Mouse (Mus musculus) lung, postnatal 0 days (tissue): Measurements from ENCODE around the gene Kpnb1. TPM values are rescaled to one million over a fixed set of nuclear protein-coding genes. Genes with fewer than 3 reads are reported as not detected.
A peak's percentile ranks its signal among the peaks of the same experiment; 100 is the strongest.

Experiments
- ATAC-seq: fragments of 200-750 bp; cut with Nextera tagmentation; 2 replicates; pipeline ENCODE4 v1.8.0; 2017; ENCODE audit warnings: moderate library complexity
- DNase-seq: peaks from one replicate; pipeline ENCODE4 v3.0.0-alpha.2; 2016; ENCODE audit warnings: low spot score
- H3K27ac ChIP-seq: fragments of 300-500 bp; sonication (generic); 2 replicates; pipeline ENCODE4 v1.5.1; 2014; ENCODE audit warnings: antibody characterized with exemption, mild to moderate bottlenecking, low read length, mixed read lengths
- H3K27me3 ChIP-seq: fragments of 300-500 bp; sonication (generic); replicated peaks from 2 replicates; pipeline ENCODE4 v1.6.1; 2014; ENCODE audit warnings: low read length, mixed read lengths; ENCODE audit not compliant: insufficient read depth
- H3K36me3 ChIP-seq: fragments of 300-500 bp; sonication (generic); 2 replicates; pipeline ENCODE4 v1.6.1; 2014; ENCODE audit warnings: low read length, mixed read lengths; ENCODE audit not compliant: insufficient read depth
- H3K4me1 ChIP-seq: fragments of 300-500 bp; sonication (generic); 2 replicates; pipeline ENCODE4 v1.6.1; 2014; ENCODE audit warnings: antibody characterized with exemption, low read depth, low read length, mixed read lengths; ENCODE audit not compliant: insufficient read depth
- H3K4me2 ChIP-seq: fragments of 300-500 bp; sonication (generic); replicated peaks from 2 replicates; pipeline ENCODE4 v1.6.1; 2014; ENCODE audit warnings: low read depth, mild to moderate bottlenecking, low read length, moderate library complexity, mixed read lengths
- H3K4me3 ChIP-seq: fragments of 300-500 bp; sonication (generic); 2 replicates; pipeline ENCODE4 v1.5.1; 2014; ENCODE audit warnings: low read depth, low read length
- H3K9ac ChIP-seq: fragments of 300-500 bp; sonication (generic); replicated peaks from 2 replicates; pipeline ENCODE4 v1.6.1; 2014; ENCODE audit warnings: low read depth, mild to moderate bottlenecking
- H3K9me3 ChIP-seq: fragments of 300-500 bp; sonication (generic); 2 replicates; pipeline ENCODE4 v1.6.1; 2016; ENCODE audit warnings: low read length, mixed read lengths
- CTCF ChIP-seq: IDR thresholded peaks from 2 replicates; pipeline ENCODE4 v1.5.1; 2016; ENCODE audit warnings: antibody characterized with exemption, mild to moderate bottlenecking
- EP300 ChIP-seq: IDR thresholded peaks from 2 replicates; pipeline ENCODE4 v1.6.1; 2016; ENCODE audit warnings: antibody characterized with exemption, mild to moderate bottlenecking, control low read depth
- WGBS: fragments of 180-500 bp; shearing (Covaris S2); extraction: QIAGEN DNeasy Blood & Tissue Kit; methylation state at CpG from one replicate; pipeline ENCODE4 v1.1.7; 2014; 5-methylcytosine and 5-hydroxymethylcytosine counted together
- polyA plus RNA-seq: library from polyadenylated mRNA; unstranded; fragments of >200 nt; fragmentation: Nextera tagmentation; extraction: Ambion mirVana; gene quantifications from 2 replicates; pipeline ENCODE4 v1.2.1, GENCODE M21; 2015

Gene Kpnb1
- polyA plus RNA-seq, 1 experiment from 2014 or later: 17.0 TPM

- H3K27me3 ChIP-seq: no peaks in the 10 kb centered on the region
- H3K27ac ChIP-seq: no peak overlapping the region
- H3K4me3 ChIP-seq: no peak overlapping the region
- no peaks in the 10 kb centered on the region for H3K9me3 ChIP-seq
- no peak for ATAC-seq
- no peaks in the 10 kb centered on the region for H3K4me1 ChIP-seq
- TF ChIP-seq EP300 (no peak), CTCF (no peak)
- H3K9ac ChIP-seq: no peak overlapping the region
- 95% methylated on average over 2 of the region's 2 CpGs for WGBS
- H3K4me2 ChIP-seq: no peak overlapping the region
- DNase-seq: no peak
- H3K36me3 ChIP-seq: peaks cover 59% of the 10 kb centered on the region
These were observed 33.9 kb upstream of the Kpnb1 start for GRCm38 (mm10) chr11:97221611-97222010.

GRCm38 (mm10) chr11:97220211-97220610, 32.5 kb upstream of the Kpnb1 start:
- peaks cover 56% of the 10 kb centered on the region for H3K36me3 ChIP-seq
- no peak for DNase-seq
- no peak overlapping the region for H3K4me2 ChIP-seq
- H3K4me1 ChIP-seq: no peaks in the 10 kb centered on the region
- H3K9me3 ChIP-seq: no peaks in the 10 kb centered on the region
- 81% methylated on average over 3 of the region's 3 CpGs for WGBS
- no peak for TF ChIP-seq CTCF
- TF ChIP-seq EP300: no peak
- no peak overlapping the region for H3K4me3 ChIP-seq
- no peak overlapping the region for H3K27ac ChIP-seq
- ATAC-seq: no peak
- H3K9ac ChIP-seq: no peak overlapping the region
- no peaks in the 10 kb centered on the region for H3K27me3 ChIP-seq

- H3K36me3 ChIP-seq: peaks cover 57% of the 10 kb centered on the region
- DNase-seq: no peak
- no peaks in the 10 kb centered on the region for H3K4me1 ChIP-seq
- no peak overlapping the region for H3K4me2 ChIP-seq
- H3K27ac ChIP-seq: no peak overlapping the region
- no peak for ATAC-seq
- H3K27me3 ChIP-seq: no peaks in the 10 kb centered on the region
- H3K9ac ChIP-seq: no peak overlapping the region
- TF ChIP-seq CTCF (no peak), EP300 (no peak)
- H3K4me3 ChIP-seq: no peak overlapping the region
- WGBS: 93% methylated on average over 5 of the region's 5 CpGs
- H3K9me3 ChIP-seq: no peaks in the 10 kb centered on the region
These were observed 26.7 kb upstream of the Kpnb1 start for GRCm38 (mm10) chr11:97214411-97214810.

GRCm38 (mm10) chr11:97210728-97211400, 23.2 kb upstream of the Kpnb1 start:
- peaks cover 44% of the 10 kb centered on the region for H3K36me3 ChIP-seq
- ATAC-seq: no peak
- 83% methylated on average over 9 of the region's 9 CpGs for WGBS
- no peak overlapping the region for H3K4me2 ChIP-seq
- no peaks in the 10 kb centered on the region for H3K4me1 ChIP-seq
- DNase-seq: no peak
- no peaks in the 10 kb centered on the region for H3K9me3 ChIP-seq
- H3K27ac ChIP-seq: no peak overlapping the region
- no peak for TF ChIP-seq CTCF
- TF ChIP-seq EP300: no peak
- H3K4me3 ChIP-seq: no peak overlapping the region
- no peak overlapping the region for H3K9ac ChIP-seq
- no peaks in the 10 kb centered on the region for H3K27me3 ChIP-seq

- no peaks in the 10 kb centered on the region for H3K27me3 ChIP-seq
- no peak overlapping the region for H3K27ac ChIP-seq
- H3K4me2 ChIP-seq: no peak overlapping the region
- peaks cover 23% of the 10 kb centered on the region for H3K36me3 ChIP-seq
- peak; percentile 39 for DNase-seq
- no peak overlapping the region for H3K4me3 ChIP-seq
- peak; percentile 47 for ATAC-seq
- no peak for TF ChIP-seq EP300
- TF ChIP-seq CTCF: no peak
- H3K9me3 ChIP-seq: no peaks in the 10 kb centered on the region
- H3K4me1 ChIP-seq: no peaks in the 10 kb centered on the region
- 70% methylated on average over 8 of the region's 8 CpGs for WGBS
- no peak overlapping the region for H3K9ac ChIP-seq
These were observed 19.3 kb upstream of the Kpnb1 start for GRCm38 (mm10) chr11:97207011-97207422.

GRCm38 (mm10) chr11:97199519-97199918, 11.8 kb upstream of the Kpnb1 start:
- H3K4me2 ChIP-seq: no peak overlapping the region

GRCm38 (mm10) chr11:97198601-97199000, 10.9 kb upstream of the Kpnb1 start:
- Histone ChIP-seq H3K4me3 (no peak overlapping the region), H3K27ac (no peak overlapping the region), H3K4me1 (no peaks in the 10 kb centered on the region), H3K9me3 (no peaks in the 10 kb centered on the region), H3K27me3 (no peaks in the 10 kb centered on the region), H3K9ac (no peak overlapping the region), H3K4me2 (no peak overlapping the region), H3K36me3 (no peaks in the 10 kb centered on the region)
- no peak for TF ChIP-seq EP300
- peak; percentile 77 for TF ChIP-seq CTCF
- WGBS: 15% methylated on average over 5 of the region's 5 CpGs
- DNase-seq (peak; percentile 56), ATAC-seq (no peak)

More at GRCm38 (mm10) chr11:97199519-97199918, 11.8 kb upstream of the Kpnb1 start:
- H3K36me3 ChIP-seq: no peaks in the 10 kb centered on the region
- H3K4me3 ChIP-seq: no peak overlapping the region
- H3K4me1 ChIP-seq: no peaks in the 10 kb centered on the region
- H3K27me3 ChIP-seq: no peaks in the 10 kb centered on the region
- no peaks in the 10 kb centered on the region for H3K9me3 ChIP-seq
- no peak overlapping the region for H3K9ac ChIP-seq
- H3K27ac ChIP-seq: no peak overlapping the region
- no peak for DNase-seq
- TF ChIP-seq CTCF: no peak
- no peak for TF ChIP-seq EP300
- 73% methylated on average over 6 of the region's 6 CpGs for WGBS
- no peak for ATAC-seq
